Mouse (Mus musculus) cerebellum, adult 11-12 months (tissue): Measurements from ENCODE around the gene Hsd3b4.
"Not testable (repeated sequence)": the region's sequence is repeated elsewhere in the genome, so short reads cannot be mapped to it uniquely, and the experiment has no call there.

ENCODE experiments used
- DNase-seq: peaks from one replicate; pipeline ENCODE4 v3.0.0; 2022

Hsd3b4 gene

GRCm38 (mm10) chr3:98510414-98510813 is at the start of gene Hsd3b4:
TSS of gene Hsd3b4 (minus strand) at chr3:98510514.
- DNase-seq: not testable (repeated sequence)

- not testable (repeated sequence) for DNase-seq
These were observed 40.5 kb upstream of the Hsd3b4 start for GRCm38 (mm10) chr3:98550832-98551231.

DNA sequence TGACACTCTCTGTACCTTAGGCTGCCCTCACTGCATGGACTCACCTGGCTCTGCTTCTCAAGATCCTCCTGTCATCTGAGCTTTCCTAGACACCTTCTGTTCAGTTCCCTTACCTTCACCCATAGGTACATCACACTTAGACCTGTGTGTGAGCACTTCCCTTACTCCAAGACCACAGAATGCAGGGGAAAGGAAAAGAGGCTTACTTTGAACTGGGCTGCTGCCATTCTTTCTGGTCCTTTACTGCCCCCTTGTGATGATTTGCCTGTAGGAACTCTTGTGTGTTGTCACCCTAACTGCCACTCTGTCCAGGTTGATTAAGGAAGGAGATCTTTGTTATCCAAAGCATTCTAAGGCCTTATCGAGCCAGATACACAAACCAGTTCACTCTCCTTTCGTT is 39.9 kb upstream of the Hsd3b4 start:
- DNase-seq: not testable (repeated sequence)

- DNase-seq: not testable (repeated sequence)
These were observed 38.2 kb upstream of the Hsd3b4 start for GRCm38 (mm10) chr3:98548495-98548894.

- not testable (repeated sequence) for DNase-seq
These were observed 37.3 kb upstream of the Hsd3b4 start for GRCm38 (mm10) chr3:98547641-98548040.

- not testable (repeated sequence) for DNase-seq
These were observed 14.7 kb upstream of the Hsd3b4 start for GRCm38 (mm10) chr3:98524978-98525377.

- DNase-seq: not testable (repeated sequence)
These were observed 14.2 kb upstream of the Hsd3b4 start for GRCm38 (mm10) chr3:98524552-98524951.

- DNase-seq: not testable (repeated sequence)
These were observed 12.5 kb upstream of the Hsd3b4 start for GRCm38 (mm10) chr3:98522779-98523178.

GRCm38 (mm10) chr3:98507229-98507628 is 3.1 kb downstream of the Hsd3b4 start:
- not testable (repeated sequence) for DNase-seq

GRCm38 (mm10) chr3:98497401-98497800 is 12.9 kb downstream of the Hsd3b4 start:
- not testable (repeated sequence) for DNase-seq

DNA sequence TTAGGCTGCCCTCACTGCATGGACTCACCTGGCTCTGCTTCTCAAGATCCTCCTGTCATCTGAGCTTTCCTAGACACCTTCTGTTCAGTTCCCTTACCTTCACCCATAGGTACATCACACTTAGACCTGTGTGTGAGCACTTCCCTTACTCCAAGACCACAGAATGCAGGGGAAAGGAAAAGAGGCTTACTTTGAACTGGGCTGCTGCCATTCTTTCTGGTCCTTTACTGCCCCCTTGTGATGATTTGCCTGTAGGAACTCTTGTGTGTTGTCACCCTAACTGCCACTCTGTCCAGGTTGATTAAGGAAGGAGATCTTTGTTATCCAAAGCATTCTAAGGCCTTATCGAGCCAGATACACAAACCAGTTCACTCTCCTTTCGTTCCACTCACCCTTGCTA is 13.6 kb downstream of the Hsd3b4 start:
- DNase-seq: not testable (repeated sequence)

- not testable (repeated sequence) for DNase-seq
These were observed 15.3 kb downstream of the Hsd3b4 start for GRCm38 (mm10) chr3:98495055-98495454.

GRCm38 (mm10) chr3:98494184-98494583 is 16.1 kb downstream of the Hsd3b4 start:
- DNase-seq: not testable (repeated sequence)

- DNase-seq: not testable (repeated sequence)
These were observed 38.8 kb downstream of the Hsd3b4 start for GRCm38 (mm10) chr3:98471499-98471898.

- not testable (repeated sequence) for DNase-seq
These were observed 39.3 kb downstream of the Hsd3b4 start for GRCm38 (mm10) chr3:98471057-98471456.

- DNase-seq: not testable (repeated sequence)
These were observed 41.0 kb downstream of the Hsd3b4 start for GRCm38 (mm10) chr3:98469323-98469722.

DNA sequence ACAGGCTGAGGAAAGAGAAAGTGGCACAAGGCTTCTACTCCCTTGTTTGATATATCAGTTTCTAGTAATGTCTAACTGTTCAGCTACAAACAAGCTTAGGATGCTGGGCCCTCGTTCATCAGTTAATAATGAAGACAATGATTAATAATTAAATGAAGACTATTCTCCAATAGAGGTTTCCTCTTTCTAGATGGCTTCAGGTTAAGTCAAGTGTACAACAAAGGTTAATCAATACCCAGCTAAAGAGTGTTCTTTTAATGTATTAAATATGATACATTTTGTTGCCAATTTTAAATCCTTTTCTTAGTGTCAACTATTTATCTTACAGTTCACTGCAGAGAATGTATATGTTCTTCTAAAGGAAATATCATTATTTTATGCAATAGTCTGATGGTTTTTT is 53.3 kb downstream of the Hsd3b4 start, which contains the start of gene Gm4450:
Gene Gm4450, minus strand, starts transcription at position 101 of the 400 bp plus-strand sequence.
- not testable (repeated sequence) for DNase-seq

GRCm38 (mm10) chr3:98453786-98454185 is 56.5 kb downstream of the Hsd3b4 start:
- DNase-seq: not testable (repeated sequence)
